Mouse (Mus musculus): ENCODE results near the gene Acss3. TPM values are rescaled to one million over a fixed set of nuclear protein-coding genes. Genes with fewer than 3 reads are reported as not detected.

The Acss3 gene
- total RNA-seq, 2 experiments from 2014 or later: 29.3 to 33.0 TPM

Other genes with a start within 250 kb of the Acss3 start
- gene Lin7a, start 148.0 kb upstream of the Acss3 start, total RNA-seq (2021): 1 to 10 TPM; 1.5 to 2.1 TPM

Measured in adrenal gland, postnatal 36 days (tissue).